Mouse (Mus musculus): Measurements from ENCODE around the gene Myocd.

GRCm38 (mm10) chr11:65240521-65240920, 29.3 kb downstream of the Myocd start:
- no peak for TF ChIP-seq CTCF (IDR thresholded peaks at IDR 0.05; ENCODE audit: insufficient read depth, low read depth, low read length)
- TF ChIP-seq POLR2A (IDR thresholded peaks at IDR 0.05; ENCODE audit: insufficient read depth, low read depth, low read length) = no peak

Data from olfactory bulb, adult 2 months (tissue).